Comparison of ENCODE assay signal across 8 mouse cellular contexts in genomic region chr14:60264990-60265876, GRCm38 (mm10). TPM values are rescaled to one million over a fixed set of nuclear protein-coding genes. Genes with fewer than 3 reads are reported as not detected.
DNase-seq lines count a peak whose midpoint lies in the region; ATAC-seq and TF ChIP-seq lines count a peak whose summit lies in the region.

TSS of gene Mtmr6 (plus strand) at chr14:60265228.

- TF ChIP-seq CTCF in lung, postnatal 0 days (IDR thresholded peaks at IDR 0.05), result peak; percentile 99

- no peaks in the 10 kb centered on the region for H3K9me3 ChIP-seq in hindbrain, embryonic 10.5 days
- no peaks in the 10 kb centered on the region for H3K9me3 ChIP-seq in lung, postnatal 0 days (ENCODE audit: low read length)

- peak; percentile 98 for DNase-seq in MN1 (ENCODE audit: low spot score)
- DNase-seq in cerebellum, adult 9-10 months, result peak; percentile 97
- DNase-seq in hindbrain, embryonic 10.5 days (ENCODE audit: low spot score), result peak; percentile 98
- peak; percentile 97 for DNase-seq in layer of hippocampus, adult 9-11 months
- DNase-seq in lung, postnatal 0 days (ENCODE audit: low spot score), result peak; percentile 99
- DNase-seq in ovary, postnatal 14 days (ENCODE audit: low spot score), result peak; percentile 90
- peak; percentile 95 for DNase-seq in thymus, postnatal 14 days

- H3K4me2 ChIP-seq in lung, postnatal 0 days (replicated peaks; ENCODE audit: low read depth, low read length), result peak within 1 kb of the TSS; percentile 72

- peaks cover 17% of the 10 kb centered on the region for H3K4me1 ChIP-seq in hindbrain, embryonic 10.5 days (replicated peaks)
- H3K4me1 ChIP-seq in lung, postnatal 0 days (ENCODE audit: insufficient read depth, low read depth, low read length), result peaks cover 3% of the 10 kb centered on the region; the same call in 1 of the 2 replicates

- peak within 1 kb of the TSS; percentile 51 for H3K9ac ChIP-seq in lung, postnatal 0 days (replicated peaks; ENCODE audit: low read depth)

- H3K4me3 ChIP-seq in hindbrain, embryonic 10.5 days, result peak within 1 kb of the TSS; percentile 82
- H3K4me3 ChIP-seq in lung, postnatal 0 days (ENCODE audit: low read depth, low read length), result peak within 1 kb of the TSS; percentile 75

- H3K36me3 ChIP-seq in hindbrain, embryonic 10.5 days, result no peaks in the 10 kb centered on the region
- no peaks in the 10 kb centered on the region for H3K36me3 ChIP-seq in lung, postnatal 0 days (ENCODE audit: insufficient read depth, low read length)

- H3K27ac ChIP-seq in hindbrain, embryonic 10.5 days, result peak within 1 kb of the TSS; percentile 90
- peak within 1 kb of the TSS; percentile 79 for H3K27ac ChIP-seq in lung, postnatal 0 days (ENCODE audit: low read length)

- under 1% methylated on average over 51 of the region's 51 CpGs for WGBS in hindbrain, embryonic 10.5 days
- WGBS in lung, postnatal 0 days, result under 1% methylated on average over 48 of the region's 51 CpGs

- no peaks in the 10 kb centered on the region for H3K27me3 ChIP-seq in hindbrain, embryonic 10.5 days (ENCODE audit: insufficient read depth, poor library complexity, severe bottlenecking)
- H3K27me3 ChIP-seq in lung, postnatal 0 days (replicated peaks; ENCODE audit: insufficient read depth, low read length), result no peaks in the 10 kb centered on the region

- no peak for TF ChIP-seq EP300 in lung, postnatal 0 days (IDR thresholded peaks at IDR 0.05)

- peak; percentile 98 for ATAC-seq in frontal cortex, adult (ENCODE audit: low TSS enrichment)
- peak; percentile 100 for ATAC-seq in lung, postnatal 0 days

RNA-seq across cellular contexts. Expression of gene Mtmr6, which starts in this region (rescaled TPM):
- polyA plus RNA-seq in hindbrain, embryonic 10.5 days (2016; fragmentation: Nextera tagmentation; extraction: Ambion mirVana), result 32.2 and 35.9 TPM in 2 replicates
- 39.7 and 42.7 TPM in 2 replicates for polyA plus RNA-seq in lung, postnatal 0 days (2015; fragmentation: Nextera tagmentation; extraction: Ambion mirVana)

Comparison
In these comparisons a context has a peak if more than half of its experiments do, and no peak if none do; other contexts are left out.
1. Peak in every context shown above with its lines: DNase-seq, ATAC-seq, H3K4me3 ChIP-seq and H3K27ac ChIP-seq.